Mouse (Mus musculus): ENCODE measurements around the gene Cux1.

DNA sequence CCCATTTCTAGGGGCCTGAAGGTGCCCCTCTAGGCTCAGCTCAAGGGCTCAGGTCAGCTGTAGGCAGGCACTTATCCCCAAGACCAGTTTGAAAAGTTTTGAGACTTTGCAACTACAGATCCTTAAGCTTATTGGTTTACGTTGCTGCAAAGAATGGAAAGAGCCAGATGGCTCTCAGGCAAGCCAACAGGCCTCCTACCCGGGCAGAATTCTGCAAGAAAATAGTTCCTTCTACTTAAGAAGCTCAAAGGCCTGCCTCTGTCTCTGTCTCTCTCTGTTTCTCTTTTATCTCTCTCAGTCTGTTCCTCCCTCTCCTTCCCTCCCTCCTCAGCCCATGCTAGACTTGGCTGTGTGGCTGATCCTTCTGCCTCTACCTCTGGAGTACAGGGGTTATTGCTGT, 49.8 kb downstream of the Cux1 start:
- TF ChIP-seq CTCF (IDR thresholded peaks at IDR 0.05; ENCODE audit: extremely low read depth, insufficient read depth, insufficient read length, insufficient replicate concordance) (no peak), POLR2A (IDR thresholded peaks at IDR 0.05; ENCODE audit: low read depth, low read length) (no peak)
